Mouse (Mus musculus): Measurements from ENCODE around the gene Ssbp2.

DNA sequence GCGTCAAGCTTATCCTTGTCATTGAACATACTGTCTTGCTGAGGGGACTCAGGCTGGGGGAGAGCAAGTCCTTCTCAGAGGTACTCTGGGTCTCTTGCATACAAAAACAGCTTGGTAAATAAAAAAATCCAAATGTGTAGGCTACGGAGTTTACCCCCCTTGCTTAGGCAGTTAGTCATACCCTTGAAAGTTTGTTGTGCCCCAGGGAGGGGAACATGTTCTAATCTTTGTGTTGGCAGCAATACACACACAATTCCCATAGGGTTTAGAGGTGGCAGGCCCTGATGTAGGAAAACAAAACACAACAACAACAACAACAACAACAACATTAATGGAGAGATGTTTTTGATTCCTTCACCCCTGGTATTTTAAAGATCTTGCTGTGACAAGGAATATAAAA lies 2.3 kb downstream of the Ssbp2 start:
- TF ChIP-seq CTCF (IDR thresholded peaks at IDR 0.05; ENCODE audit: borderline replicate concordance, insufficient read depth, low read depth, low read length) (no peak), POLR2A (IDR thresholded peaks at IDR 0.05; ENCODE audit: borderline replicate concordance, insufficient read depth, low read length) (no peak)
